Mouse (Mus musculus) olfactory bulb, adult 2 months (tissue): Measurements from ENCODE around the gene Arid1b. TPM values are rescaled to one million over a fixed set of nuclear protein-coding genes. Genes with fewer than 3 reads are reported as not detected.
"Not testable (repeated sequence)": the region's sequence is repeated elsewhere in the genome, so short reads cannot be mapped to it uniquely, and the experiment has no call there.

Source experiments
- H3K27ac ChIP-seq: fragments of 200-500 bp; 2 replicates; pipeline ENCODE4 v1.5.1; 2012; ENCODE audit warnings: low read depth, low read length; ENCODE audit not compliant: insufficient read depth
- H3K4me1 ChIP-seq: fragments of 200-500 bp; 2 replicates; pipeline ENCODE4 v1.6.1; 2012; ENCODE audit warnings: low read length; ENCODE audit not compliant: control insufficient read depth, insufficient read depth
- H3K4me3 ChIP-seq: fragments of 200-500 bp; 2 replicates; pipeline ENCODE4 v1.5.1; 2012; ENCODE audit warnings: mild to moderate bottlenecking, low read depth, low read length, moderate library complexity; ENCODE audit not compliant: insufficient read depth
- CTCF ChIP-seq: fragments of 200-500 bp; IDR thresholded peaks from 2 replicates; pipeline ENCODE4 v1.5.1; 2012; ENCODE audit warnings: low read depth, mild to moderate bottlenecking, low read length, moderate library complexity; ENCODE audit not compliant: insufficient read depth
- POLR2A ChIP-seq: fragments of 200-500 bp; IDR thresholded peaks from 2 replicates; pipeline ENCODE4 v1.6.1; 2012; ENCODE audit warnings: mild to moderate bottlenecking, low read depth, low read length, moderate library complexity; ENCODE audit not compliant: insufficient read depth
- WGBS: fragments of 180-500 bp; shearing (Covaris S2); methylation state at CpG from one replicate; pipeline ENCODE4 v1.1.7; 2018; 5-methylcytosine and 5-hydroxymethylcytosine counted together
- polyA plus RNA-seq: library from polyadenylated mRNA; stranded (reverse); fragments of >200 nt; gene quantifications from 2 replicates; pipeline ENCODE4 v1.2.4, GENCODE M21; 2012; ENCODE audit warnings: low replicate concordance; ENCODE audit not compliant: missing spikeins, insufficient read depth, insufficient read length

The Arid1b gene
- polyA plus RNA-seq, 1 experiment = not detected

DNA sequence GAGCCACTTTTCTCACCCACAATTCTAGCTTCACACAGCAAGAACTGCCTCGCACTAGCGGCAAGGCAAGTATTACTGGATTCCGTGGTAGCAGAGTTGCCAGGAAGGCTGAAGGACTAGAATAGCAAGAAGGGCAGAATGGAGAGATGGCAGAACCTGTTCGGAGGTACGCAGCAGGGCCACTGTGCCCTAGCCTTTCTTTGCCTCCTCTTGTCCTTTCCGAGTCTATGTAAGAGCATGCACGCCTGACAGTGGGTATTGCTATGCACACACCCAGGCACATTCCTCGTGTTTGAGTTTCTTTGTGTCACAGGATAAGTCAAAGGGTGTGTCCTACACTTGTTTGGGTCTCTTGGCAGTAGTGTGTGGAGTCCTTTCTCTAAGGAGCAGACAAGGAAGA lies 88.1 kb downstream of the Arid1b start:
- no peak for TF ChIP-seq POLR2A
- H3K27ac ChIP-seq = no peak overlapping the region
- H3K4me1 ChIP-seq = peaks cover 49% of the 10 kb centered on the region
- no peak overlapping the region for H3K4me3 ChIP-seq
- 54% methylated on average over 8 of the region's 8 CpGs for WGBS

DNA sequence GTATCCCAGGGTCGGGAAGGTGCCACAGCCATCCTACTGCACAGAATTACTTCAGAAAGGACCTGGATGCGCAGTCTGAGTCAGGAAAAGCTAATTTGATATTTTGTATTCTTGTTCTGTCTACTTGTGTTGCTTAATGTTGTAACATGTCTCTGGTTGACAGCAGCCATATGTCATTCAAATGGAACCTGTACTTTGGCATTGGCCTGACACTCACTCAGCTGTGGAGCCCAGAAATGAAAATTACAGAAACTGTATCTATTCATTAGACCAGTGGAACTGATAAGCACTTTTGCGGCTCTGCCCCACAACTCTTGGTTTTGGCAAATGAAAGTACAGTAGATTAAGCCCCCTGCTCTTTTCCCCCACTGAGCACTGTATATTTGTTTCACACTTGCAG lies 89.4 kb downstream of the Arid1b start:
- no peak overlapping the region for H3K4me3 ChIP-seq
- no peak overlapping the region for H3K27ac ChIP-seq
- peaks cover 46% of the 10 kb centered on the region for H3K4me1 ChIP-seq
- 73% methylated on average over 3 of the region's 3 CpGs for WGBS
- TF ChIP-seq POLR2A (no peak), CTCF (no peak)

DNA sequence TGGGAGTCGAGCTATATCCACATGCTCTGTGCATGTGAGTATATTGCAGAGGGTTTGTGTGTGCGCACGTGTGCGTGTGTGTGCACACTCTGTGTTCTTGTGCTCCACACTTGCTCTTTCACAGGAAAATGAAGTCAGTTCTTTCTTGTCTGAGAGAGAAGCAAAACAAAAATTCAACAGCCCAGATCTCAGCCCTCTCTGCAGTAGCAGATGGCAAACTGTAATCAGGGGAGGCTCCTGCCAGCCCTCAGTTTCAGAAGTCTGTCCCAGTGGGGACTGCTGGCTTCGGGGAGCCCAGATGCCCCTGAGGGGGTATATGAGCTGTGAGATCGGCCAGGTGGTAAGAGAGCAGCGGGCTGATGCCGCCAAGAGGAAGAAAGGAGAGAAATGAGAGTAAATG lies 90.0 kb downstream of the Arid1b start:
- Histone ChIP-seq H3K4me1 (peaks cover 43% of the 10 kb centered on the region), H3K27ac (0 out of 2 replicates have a peak overlapping the region, but pooled peaks have one; percentile 5), H3K4me3 (no peak overlapping the region)
- 24% methylated on average over 8 of the region's 8 CpGs for WGBS
- TF ChIP-seq POLR2A (no peak), CTCF (no peak)

DNA sequence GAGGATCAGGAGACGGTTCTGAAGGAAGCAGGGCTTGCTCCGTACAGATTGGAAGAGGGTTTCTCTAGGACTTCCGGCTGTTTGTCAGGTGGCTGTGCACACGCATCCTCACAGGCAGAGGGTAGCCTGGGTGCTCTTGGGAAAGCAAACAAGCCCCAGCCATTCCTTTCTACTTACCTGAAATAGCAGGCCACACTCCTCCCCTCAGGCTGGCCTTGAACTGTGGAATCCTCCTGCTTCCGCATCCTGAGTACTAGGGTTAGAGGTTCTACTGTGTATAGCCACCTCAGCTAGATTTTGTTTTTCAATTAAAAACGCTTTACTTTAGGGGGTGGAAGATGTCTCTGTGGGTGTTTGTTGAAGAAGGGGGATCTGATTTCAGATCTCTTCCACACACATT lies 90.9 kb downstream of the Arid1b start:
- no peak overlapping the region for H3K4me3 ChIP-seq
- no peak overlapping the region for H3K27ac ChIP-seq
- H3K4me1 ChIP-seq = peaks cover 45% of the 10 kb centered on the region
- TF ChIP-seq POLR2A = no peak
- no peak for TF ChIP-seq CTCF
- 69% methylated on average over 6 of the region's 6 CpGs for WGBS

DNA sequence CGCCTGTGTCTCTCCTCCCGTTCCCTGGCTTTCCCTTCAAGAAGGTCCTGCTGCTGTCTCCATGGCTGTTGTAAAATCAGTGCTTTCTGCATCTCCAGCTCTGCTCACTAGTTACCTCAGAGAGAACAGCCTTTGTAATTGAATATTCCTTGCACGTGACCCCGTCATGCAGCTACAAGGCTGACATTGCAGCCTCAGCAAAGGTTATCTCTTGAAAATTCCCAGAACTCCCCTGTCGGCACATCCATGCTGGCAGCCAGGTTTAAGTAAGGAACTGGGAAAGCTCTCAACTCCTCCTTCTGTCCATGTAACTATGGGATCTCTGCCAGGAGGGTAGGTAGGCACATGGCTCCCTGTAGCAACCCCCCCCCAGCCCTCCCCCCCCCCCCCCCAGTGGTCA lies 91.8 kb downstream of the Arid1b start:
- TF ChIP-seq CTCF = no peak
- TF ChIP-seq POLR2A = no peak
- WGBS = 44% methylated on average over 5 of the region's 5 CpGs
- no peak overlapping the region for H3K4me3 ChIP-seq
- H3K27ac ChIP-seq = no peak overlapping the region
- peaks cover 44% of the 10 kb centered on the region for H3K4me1 ChIP-seq

DNA sequence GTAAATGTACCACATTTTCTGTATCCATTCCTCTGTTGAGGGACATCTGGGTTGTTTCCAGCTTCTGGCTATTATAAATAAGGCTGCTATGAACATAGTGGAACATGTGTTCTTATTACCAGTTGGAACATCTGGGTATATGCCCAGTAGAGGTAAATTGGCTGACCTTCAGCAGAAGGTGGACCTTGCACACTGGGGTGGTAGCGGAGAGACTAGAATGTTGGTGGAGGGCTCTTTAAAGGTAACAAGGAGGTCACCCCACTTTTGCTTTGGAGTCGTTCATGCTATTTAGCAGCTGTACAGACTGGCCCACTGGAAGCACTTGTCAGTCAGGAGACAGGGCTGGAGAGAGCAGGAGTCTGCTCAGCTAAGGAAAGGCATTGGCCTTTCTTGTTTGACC lies 94.1 kb downstream of the Arid1b start:
- peaks cover 48% of the 10 kb centered on the region for H3K4me1 ChIP-seq
- 73% methylated on average over 2 of the region's 2 CpGs for WGBS
- H3K4me3 ChIP-seq, H3K27ac ChIP-seq: not testable (repeated sequence)

DNA sequence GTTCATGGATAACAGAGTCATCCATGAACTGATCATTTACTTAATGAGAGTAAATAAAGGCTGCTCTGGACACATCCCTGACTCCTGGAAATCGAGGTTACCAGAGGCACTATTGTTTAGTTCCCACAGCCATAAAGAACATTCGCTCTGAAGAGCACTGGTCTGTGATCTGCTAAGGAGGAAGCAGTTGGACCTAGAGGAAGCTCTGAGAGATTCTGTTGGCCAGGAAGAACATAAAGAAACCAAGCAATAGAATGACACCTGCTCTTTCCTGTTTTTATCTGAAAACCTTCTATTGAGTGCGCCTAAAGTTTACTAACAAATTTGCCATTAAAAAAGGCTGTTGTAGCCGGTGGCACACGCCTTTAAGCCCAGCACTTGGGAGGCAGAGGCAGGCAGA lies 94.7 kb downstream of the Arid1b start:
- H3K4me1 ChIP-seq = peaks cover 46% of the 10 kb centered on the region
- H3K27ac ChIP-seq = no peak overlapping the region
- no peak overlapping the region for H3K4me3 ChIP-seq
- TF ChIP-seq POLR2A (no peak), CTCF (no peak)
- WGBS = 83% methylated on average over 5 of the region's 5 CpGs

DNA sequence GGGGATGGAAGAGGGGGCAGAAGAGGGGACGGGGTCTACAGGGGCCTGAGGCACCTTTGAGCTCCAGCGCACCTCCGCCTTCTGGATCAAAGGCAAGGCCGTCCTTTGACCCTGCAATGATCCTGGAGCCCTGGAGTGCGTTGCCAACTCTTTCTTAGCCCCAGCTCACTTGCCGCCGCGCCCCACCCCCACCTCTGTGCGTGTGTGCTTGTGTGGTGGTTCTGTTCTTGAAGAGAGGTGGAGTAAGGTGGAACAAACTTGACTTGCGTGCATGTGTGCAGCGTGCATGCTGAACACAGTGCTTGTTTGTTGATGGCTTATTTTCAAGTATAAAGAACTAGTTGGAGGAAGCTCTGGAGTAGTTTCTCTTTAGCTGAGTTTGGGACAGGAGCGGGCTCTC lies 95.4 kb downstream of the Arid1b start:
- H3K4me1 ChIP-seq = peaks cover 45% of the 10 kb centered on the region
- H3K4me3 ChIP-seq = no peak overlapping the region
- H3K27ac ChIP-seq = no peak overlapping the region
- TF ChIP-seq POLR2A = no peak
- no peak for TF ChIP-seq CTCF
- 30% methylated on average over 12 of the region's 12 CpGs for WGBS

DNA sequence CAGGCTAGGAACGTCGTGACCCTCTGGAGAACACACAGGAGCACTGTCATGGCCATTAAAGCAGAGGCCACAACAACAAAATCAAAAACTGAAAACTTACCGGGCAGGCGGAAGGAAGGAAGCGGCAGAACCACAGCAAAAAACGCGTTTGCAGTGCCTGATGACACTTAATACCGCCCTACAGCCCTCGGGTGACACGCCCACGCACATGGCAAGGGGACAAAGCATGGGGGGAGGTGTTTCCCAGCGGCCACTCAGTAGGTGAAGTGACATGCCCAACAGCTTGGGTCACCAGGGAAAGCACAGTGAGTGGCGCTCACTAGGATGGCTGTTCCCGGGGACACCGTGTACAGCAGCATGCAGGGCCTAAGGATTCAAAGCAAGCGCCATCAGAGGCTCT lies 97.4 kb downstream of the Arid1b start:
- Histone ChIP-seq H3K27ac (no peak overlapping the region), H3K4me3 (no peak overlapping the region), H3K4me1 (peaks cover 44% of the 10 kb centered on the region)
- 71% methylated on average over 16 of the region's 16 CpGs for WGBS
- TF ChIP-seq CTCF = no peak
- no peak for TF ChIP-seq POLR2A

DNA sequence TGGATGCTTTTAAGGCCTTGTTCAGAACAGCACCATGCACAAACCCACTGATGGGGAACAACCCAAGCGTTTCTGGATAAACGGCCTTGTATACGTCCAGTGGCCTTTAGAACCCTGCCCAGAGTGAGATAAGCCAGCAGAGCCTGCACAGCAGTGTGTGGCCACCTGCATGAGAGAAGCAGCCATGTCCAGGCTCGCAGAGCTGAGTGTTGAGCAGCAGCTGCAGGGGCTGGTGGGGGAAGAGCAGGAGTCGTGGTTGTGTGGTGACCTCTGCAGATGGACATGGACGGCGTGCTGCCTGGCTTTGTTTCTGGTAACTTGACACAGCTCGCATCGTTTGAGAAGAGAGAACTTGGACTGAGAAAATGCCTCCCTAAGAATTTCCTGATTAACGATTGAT lies 97.8 kb downstream of the Arid1b start:
- no peak overlapping the region for H3K27ac ChIP-seq
- H3K4me1 ChIP-seq = peaks cover 44% of the 10 kb centered on the region
- H3K4me3 ChIP-seq = no peak overlapping the region
- WGBS = 68% methylated on average over 10 of the region's 10 CpGs
- TF ChIP-seq CTCF (no peak), POLR2A (no peak)

DNA sequence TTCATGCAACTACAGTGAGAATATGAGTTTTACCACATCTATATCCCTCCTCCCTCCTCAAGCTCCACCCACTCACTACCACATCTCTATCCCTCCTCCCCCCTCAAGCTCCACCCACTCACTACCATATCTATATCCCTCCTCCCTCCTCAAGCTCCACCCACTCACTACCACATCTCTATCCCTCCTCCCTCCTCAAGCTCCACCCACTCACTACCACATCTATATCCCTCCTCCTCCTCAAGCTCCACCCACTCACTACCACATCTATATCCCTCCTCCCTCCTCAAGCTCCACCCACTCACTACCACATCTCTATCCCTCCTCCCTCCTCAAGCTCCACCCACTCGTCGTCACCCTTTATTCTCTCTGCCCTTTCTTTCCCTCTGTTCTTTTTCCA lies 99.2 kb downstream of the Arid1b start:
- not testable (repeated sequence) for H3K27ac ChIP-seq, H3K4me3 ChIP-seq
- WGBS = 72% methylated on average over 2 of the region's 2 CpGs
- H3K4me1 ChIP-seq = peaks cover 49% of the 10 kb centered on the region
